Mouse (Mus musculus): ENCODE results near the gene Cacng4.

GRCm38 (mm10) chr11:107691569-107691968 lies 102.8 kb downstream of the Cacng4 start:
- TF ChIP-seq CTCF (IDR thresholded peaks at IDR 0.05; ENCODE audit: control insufficient read depth, insufficient read depth, insufficient read length) (no peak), FOSL1 (IDR thresholded peaks at IDR 0.05; ENCODE audit: insufficient read depth, low read length, poor library complexity, severe bottlenecking) (no peak), MAX (IDR thresholded peaks at IDR 0.05) (no peak), MYOG (IDR thresholded peaks at IDR 0.05; ENCODE audit: control insufficient read depth, extremely low read depth, insufficient read length) (no peak), USF1 (IDR thresholded peaks at IDR 0.05; ENCODE audit: low read depth) (no peak), MYOD1 (IDR thresholded peaks at IDR 0.05; ENCODE audit: control insufficient read depth, insufficient read length, low read depth) (no peak), CEBPB (IDR thresholded peaks at IDR 0.05; ENCODE audit: low read depth) (no peak)

Data from C2C12 (cell line).